Mouse (Mus musculus) layer of hippocampus, adult 9-11 months (tissue): ENCODE results near the gene Rsph14.

ENCODE experiments used
- DNase-seq: peaks from one replicate; pipeline ENCODE4 v3.0.0; 2022

Gene Rsph14

GRCm38 (mm10) chr10:75032395-75032794 is at the start of gene Rsph14:
Rsph14 (minus strand) TSS chr10:75032586.
- DNase-seq, result peak; percentile 86

- no peak for DNase-seq
Observed at GRCm38 (mm10) chr10:75078174-75079128, 46.1 kb upstream of the Rsph14 start.

- DNase-seq, result no peak
Observed at GRCm38 (mm10) chr10:75075665-75076064, 43.3 kb upstream of the Rsph14 start.

- no peak for DNase-seq
Observed at GRCm38 (mm10) chr10:75070281-75070976, 38.0 kb upstream of the Rsph14 start.

GRCm38 (mm10) chr10:75068624-75069328 is 36.4 kb upstream of the Rsph14 start:
- no peak for DNase-seq

- no peak for DNase-seq
Observed at GRCm38 (mm10) chr10:75068086-75068485, 35.7 kb upstream of the Rsph14 start.

- no peak for DNase-seq
Observed at GRCm38 (mm10) chr10:75067446-75067845, 35.1 kb upstream of the Rsph14 start.

- DNase-seq, result no peak
Observed at GRCm38 (mm10) chr10:75065691-75066090, 33.3 kb upstream of the Rsph14 start.

- DNase-seq, result no peak
Observed at GRCm38 (mm10) chr10:75063301-75063965, 31.0 kb upstream of the Rsph14 start.

GRCm38 (mm10) chr10:75062621-75063020 is 30.2 kb upstream of the Rsph14 start:
- DNase-seq, result no peak

GRCm38 (mm10) chr10:75062189-75062561 is 29.8 kb upstream of the Rsph14 start:
- no peak for DNase-seq

GRCm38 (mm10) chr10:75061341-75062188 is 29.2 kb upstream of the Rsph14 start:
- DNase-seq, result no peak

- DNase-seq, result no peak
Observed at GRCm38 (mm10) chr10:75060843-75061235, 28.5 kb upstream of the Rsph14 start.

GRCm38 (mm10) chr10:75060217-75060842 is 27.9 kb upstream of the Rsph14 start, which contains the start of gene Bcr:
Bcr (plus strand) TSS chr10:75060592.
- DNase-seq, result peak; percentile 69

GRCm38 (mm10) chr10:75059396-75059795 is 27.0 kb upstream of the Rsph14 start:
- peak; percentile 74 for DNase-seq

GRCm38 (mm10) chr10:75058761-75059395 is 26.5 kb upstream of the Rsph14 start:
- no peak for DNase-seq

GRCm38 (mm10) chr10:75058336-75058735 is 25.9 kb upstream of the Rsph14 start:
- no peak for DNase-seq

- DNase-seq, result peak; percentile 69
Observed at GRCm38 (mm10) chr10:75056255-75056654, 23.9 kb upstream of the Rsph14 start.

GRCm38 (mm10) chr10:75055672-75056071 is 23.3 kb upstream of the Rsph14 start:
- DNase-seq, result no peak

- DNase-seq, result no peak
Observed at GRCm38 (mm10) chr10:75054125-75054524, 21.7 kb upstream of the Rsph14 start.

- no peak for DNase-seq
Observed at GRCm38 (mm10) chr10:75053655-75054054, 21.3 kb upstream of the Rsph14 start.
